Mouse (Mus musculus): ENCODE measurements around the gene Bpgm.

The Bpgm gene

GRCm38 (mm10) chr6:34475974-34476794 is at the start of gene Bpgm:
TSS of gene Bpgm (plus strand) at chr6:34476207.
- in situ Hi-C loops (cut with MboI, MseI), result loop anchor here (10.0 kb wide), 1 partner anchor 161 kb away; the partner anchor contains the start of gene Akr1b3

DNA sequence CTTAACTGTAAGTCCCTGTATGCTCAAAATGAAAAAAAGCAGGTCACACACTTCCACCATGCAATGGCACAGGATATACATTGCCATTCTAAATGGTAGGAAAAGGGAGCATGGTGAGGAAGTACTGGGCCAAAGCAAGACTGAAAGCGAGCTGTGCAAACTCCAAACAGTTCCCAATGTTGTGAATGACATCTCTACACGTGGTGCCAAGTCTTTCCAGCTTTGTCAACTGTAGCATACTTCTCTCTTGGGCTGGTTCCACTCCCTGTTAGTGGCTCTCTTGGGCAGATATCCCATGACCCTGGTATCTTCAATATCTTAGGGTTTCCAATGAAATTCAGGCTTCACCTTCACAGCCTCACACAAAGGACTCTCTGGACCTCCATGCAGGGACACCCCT is 37.0 kb upstream of the Bpgm start:
- in situ Hi-C loops (cut with MboI, MseI), result no loop called here

GRCm38 (mm10) chr6:34441556-34442257 is 34.3 kb upstream of the Bpgm start:
- in situ Hi-C loops (cut with MboI, MseI), result no loop called here

DNA sequence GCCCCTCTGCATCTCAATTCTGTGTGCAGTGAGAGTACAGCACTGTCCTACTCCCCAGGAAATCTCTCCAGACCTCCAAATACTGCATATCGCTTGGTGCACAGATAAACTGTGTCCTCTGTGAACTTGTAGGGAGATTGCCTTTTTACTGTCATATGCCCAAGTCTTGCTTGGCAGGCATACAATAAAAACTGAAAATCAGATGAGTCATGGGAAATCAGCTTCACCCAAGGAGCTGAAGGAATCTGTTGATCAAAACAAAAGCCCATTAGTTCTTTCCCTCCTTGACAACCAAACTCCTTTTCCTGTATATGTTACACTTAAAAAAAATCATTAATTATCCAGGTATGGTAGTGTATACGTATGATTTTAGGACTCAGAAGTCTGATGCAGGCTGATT is 32.2 kb upstream of the Bpgm start:
- in situ Hi-C loops (cut with MboI, MseI), result no loop called here

GRCm38 (mm10) chr6:34447961-34448360 is 28.0 kb upstream of the Bpgm start:
- in situ Hi-C loops (cut with MboI, MseI), result no loop called here

DNA sequence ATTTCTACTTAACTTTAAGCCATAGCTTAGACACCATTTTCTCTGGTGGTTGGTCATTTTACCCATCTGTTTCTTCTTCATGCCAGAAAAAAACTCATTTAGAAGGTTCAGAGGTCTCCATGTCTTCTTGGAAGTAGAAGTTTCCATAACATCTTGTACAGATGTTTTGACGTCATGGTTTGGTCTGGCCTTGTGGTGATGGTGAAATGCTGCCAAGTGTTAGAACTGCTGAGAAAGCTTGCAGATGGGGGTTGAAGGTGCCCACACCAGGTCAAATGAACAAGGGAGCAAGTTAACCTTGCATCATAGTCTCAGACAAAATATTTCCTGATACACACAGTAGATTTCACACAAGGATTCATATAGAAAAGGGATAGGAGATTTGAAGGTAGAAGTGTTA is 27.3 kb upstream of the Bpgm start:
- in situ Hi-C loops (cut with MboI, MseI), result no loop called here

GRCm38 (mm10) chr6:34452963-34453770 is 22.8 kb upstream of the Bpgm start:
- in situ Hi-C loops (cut with MboI, MseI), result loop anchor here (5.0 kb wide), 1 partner anchor 161 kb away; no protein-coding TSS in a partner anchor

DNA sequence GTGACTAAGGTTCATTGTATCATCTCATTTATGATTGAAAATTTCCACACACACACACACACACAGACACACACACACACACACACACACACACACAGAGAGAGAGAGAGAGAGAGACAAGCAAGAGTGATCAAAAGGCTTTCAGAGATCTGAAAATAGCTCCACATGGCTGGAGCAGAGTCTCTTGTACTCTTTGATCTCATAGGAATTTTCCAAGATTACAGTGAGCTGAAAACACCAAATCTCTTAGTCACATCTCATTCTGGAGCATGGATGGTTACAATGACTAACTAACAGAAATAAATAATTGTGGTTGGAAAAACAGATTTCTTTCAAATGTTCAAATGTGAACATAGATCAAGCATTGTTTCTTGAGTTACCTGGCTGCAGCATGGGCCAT is 16.6 kb upstream of the Bpgm start:
- in situ Hi-C loops (cut with MboI, MseI), result no loop called here

GRCm38 (mm10) chr6:34460651-34461050 is 15.4 kb upstream of the Bpgm start:
- in situ Hi-C loops (cut with MboI, MseI), result no loop called here

- in situ Hi-C loops (cut with MboI, MseI), result no loop called here
These were observed 12.4 kb upstream of the Bpgm start for GRCm38 (mm10) chr6:34463582-34463981.

- in situ Hi-C loops (cut with MboI, MseI), result loop anchor here (10.0 kb wide), 1 partner anchor 157 kb away; the partner anchor contains the start of gene Akr1b3
These were observed 4.4 kb upstream of the Bpgm start for GRCm38 (mm10) chr6:34471434-34472110.

DNA sequence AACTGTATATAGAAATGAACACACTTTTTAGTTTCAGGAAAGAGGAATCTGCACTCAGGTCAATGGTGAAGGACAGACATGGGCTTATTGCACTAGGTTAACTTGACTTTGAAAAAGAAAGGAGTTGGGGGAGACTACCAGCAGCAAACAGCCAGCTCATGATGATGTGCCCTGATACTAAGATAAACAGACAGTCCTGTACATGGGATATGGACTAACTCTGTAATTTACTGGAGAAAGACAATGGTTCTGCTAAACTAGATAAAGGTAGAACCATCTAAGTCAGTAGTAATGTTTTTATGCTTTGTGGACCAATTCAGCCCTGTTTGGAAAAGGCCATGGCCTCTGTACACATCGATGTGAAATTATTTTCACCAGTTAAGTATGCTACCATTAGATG is 2.7 kb upstream of the Bpgm start:
- in situ Hi-C loops (cut with MboI, MseI), result loop anchor here (10.0 kb wide), 1 partner anchor 159 kb away; the partner anchor contains the start of gene Akr1b3

DNA sequence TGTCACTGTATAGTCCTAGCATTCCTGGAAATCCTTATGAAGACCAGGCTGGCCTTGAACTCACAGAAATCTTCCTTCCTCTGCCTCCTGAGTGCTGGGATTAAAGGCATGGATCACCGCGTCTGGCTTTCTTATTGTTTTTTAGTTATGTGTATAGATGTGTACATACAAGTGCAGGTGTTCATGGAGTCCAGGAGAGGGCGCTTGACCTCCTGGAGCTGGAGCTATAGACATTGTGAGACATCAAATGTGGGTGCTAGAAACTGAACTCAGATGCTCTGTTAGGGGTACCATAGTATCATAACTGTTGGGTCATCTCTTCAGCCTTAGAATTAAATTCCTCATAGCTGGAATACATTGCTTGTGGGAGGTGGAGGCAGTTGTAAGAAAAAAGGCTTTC is 2.0 kb upstream of the Bpgm start:
- in situ Hi-C loops (cut with MboI, MseI), result loop anchor here (10.0 kb wide), 1 partner anchor 159 kb away; the partner anchor contains the start of gene Akr1b3

GRCm38 (mm10) chr6:34475391-34475790 is 616 bp upstream of the Bpgm start:
- in situ Hi-C loops (cut with MboI, MseI), result loop anchor here (10.0 kb wide), 1 partner anchor 161 kb away; the partner anchor contains the start of gene Akr1b3

DNA sequence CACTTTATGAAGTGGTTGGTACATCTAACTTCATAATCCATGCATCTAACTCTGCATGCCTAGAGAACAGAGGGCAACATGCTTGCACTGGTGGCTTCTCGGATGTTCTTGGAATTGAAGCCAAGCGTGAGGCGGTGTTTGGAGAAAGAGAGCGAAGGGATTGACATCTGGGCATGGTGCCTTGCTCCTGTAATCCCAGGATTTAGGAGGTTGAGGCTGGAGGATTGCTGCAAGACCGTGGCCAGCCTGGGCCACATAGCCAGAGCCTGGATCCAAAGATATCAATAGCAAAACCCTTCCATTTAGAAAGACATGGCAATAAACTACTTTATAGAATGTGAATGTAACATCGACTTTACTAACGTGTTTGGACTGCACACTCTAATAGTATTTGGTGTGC is 2.0 kb downstream of the Bpgm start:
- in situ Hi-C loops (cut with MboI, MseI), result loop anchor here (10.0 kb wide), 1 partner anchor 163 kb away; the partner anchor contains the start of gene Akr1b3

DNA sequence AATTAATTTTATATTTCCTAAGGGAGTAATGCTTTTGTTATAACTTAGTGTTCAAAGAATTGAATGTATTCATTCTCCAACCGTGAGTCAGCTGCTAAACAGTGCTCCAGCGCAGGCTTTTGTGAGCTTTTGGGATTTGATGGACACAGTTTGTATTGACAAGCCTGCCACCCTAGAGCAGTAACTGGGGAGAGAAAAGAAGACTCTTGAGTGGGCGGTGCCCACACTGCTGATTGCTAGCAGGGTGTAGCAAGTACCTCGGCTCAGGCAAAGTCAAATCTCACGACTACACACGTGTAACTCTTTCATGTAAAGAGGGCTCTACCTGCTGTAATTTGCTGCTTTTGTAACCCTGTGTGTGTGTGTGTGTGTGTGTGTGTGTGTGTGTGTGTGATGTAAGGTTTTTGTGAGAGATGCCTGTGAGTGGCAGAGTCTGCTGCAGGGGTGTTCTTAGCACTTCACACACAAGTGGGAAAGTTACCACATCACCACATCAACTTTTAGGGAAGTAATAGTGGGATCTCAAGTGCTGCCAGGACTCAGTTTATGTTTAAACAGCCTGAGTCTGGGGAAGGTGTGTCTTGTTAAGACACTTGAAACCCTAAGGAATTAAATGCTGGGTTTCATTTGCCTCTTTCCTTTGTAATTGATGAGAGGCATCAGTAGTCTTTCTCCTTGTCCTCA is 2.8 kb downstream of the Bpgm start:
- in situ Hi-C loops (cut with MboI, MseI), result loop anchor here (10.0 kb wide), 1 partner anchor 164 kb away; the partner anchor contains the start of gene Akr1b3

DNA sequence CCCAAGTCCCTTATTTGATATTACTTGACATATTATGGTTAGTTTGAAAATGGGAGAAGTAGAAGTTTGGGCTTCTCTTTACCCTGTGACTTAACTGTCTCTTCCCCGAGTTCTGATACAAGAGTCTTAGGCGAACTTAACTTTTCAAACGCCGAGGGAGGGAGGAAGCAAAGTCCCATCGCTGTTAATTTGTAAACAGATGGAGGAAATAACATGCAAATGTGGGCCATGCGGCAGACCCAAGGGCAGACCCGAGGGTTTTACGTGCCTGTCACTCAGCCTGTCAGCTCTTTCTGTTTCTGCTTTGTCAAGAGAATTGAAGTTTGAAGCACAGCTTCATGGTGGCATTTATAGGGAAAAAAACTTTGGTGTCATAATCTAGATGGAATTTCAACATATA is 3.5 kb downstream of the Bpgm start:
- in situ Hi-C loops (cut with MboI, MseI), result loop anchor here (10.0 kb wide), 1 partner anchor 165 kb away; the partner anchor contains the start of gene Akr1b3

- in situ Hi-C loops (cut with MboI, MseI), result no loop called here
These were observed 4.7 kb downstream of the Bpgm start for GRCm38 (mm10) chr6:34480749-34481148.

- in situ Hi-C loops (cut with MboI, MseI), result no loop called here
These were observed 5.3 kb downstream of the Bpgm start for GRCm38 (mm10) chr6:34481349-34481748.

DNA sequence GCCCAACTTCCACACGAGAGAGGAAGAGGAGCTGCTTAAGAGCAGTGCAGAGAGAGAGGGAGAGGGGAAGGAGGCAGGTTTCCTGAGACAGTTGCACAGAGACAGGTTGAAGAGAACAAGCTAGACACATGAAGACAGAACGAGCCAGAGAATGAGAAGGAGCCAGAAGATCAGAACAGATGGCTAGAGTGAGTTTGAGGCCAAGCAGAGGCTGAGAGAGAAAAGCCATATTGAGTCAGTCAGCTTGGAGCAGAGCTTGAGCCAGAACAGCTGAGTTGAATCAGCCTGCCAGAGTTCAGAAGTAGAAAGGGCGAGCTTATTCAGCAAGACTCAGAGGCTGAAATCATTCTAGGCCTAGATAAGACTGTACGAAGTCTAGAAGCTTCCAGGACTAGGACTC is 6.8 kb downstream of the Bpgm start:
- in situ Hi-C loops (cut with MboI, MseI), result no loop called here

Data from T-helper 2 cell (primary cell).